Mouse (Mus musculus) lung, postnatal 0 days (tissue): ENCODE results near the gene Lhx4. TPM values are rescaled to one million over a fixed set of nuclear protein-coding genes. Genes with fewer than 3 reads are reported as not detected.

Source experiments
- ATAC-seq: fragments of 200-750 bp; cut with Nextera tagmentation; 2 replicates; pipeline ENCODE4 v1.8.0; 2017; ENCODE audit warnings: moderate library complexity
- DNase-seq: peaks from one replicate; pipeline ENCODE4 v3.0.0-alpha.2; 2016; ENCODE audit warnings: low spot score
- H3K27ac ChIP-seq: fragments of 300-500 bp; sonication (generic); 2 replicates; pipeline ENCODE4 v1.5.1; 2014; ENCODE audit warnings: antibody characterized with exemption, mild to moderate bottlenecking, low read length, mixed read lengths
- H3K27me3 ChIP-seq: fragments of 300-500 bp; sonication (generic); replicated peaks from 2 replicates; pipeline ENCODE4 v1.6.1; 2014; ENCODE audit warnings: low read length, mixed read lengths; ENCODE audit not compliant: insufficient read depth
- H3K36me3 ChIP-seq: fragments of 300-500 bp; sonication (generic); 2 replicates; pipeline ENCODE4 v1.6.1; 2014; ENCODE audit warnings: low read length, mixed read lengths; ENCODE audit not compliant: insufficient read depth
- H3K4me1 ChIP-seq: fragments of 300-500 bp; sonication (generic); 2 replicates; pipeline ENCODE4 v1.6.1; 2014; ENCODE audit warnings: antibody characterized with exemption, low read depth, low read length, mixed read lengths; ENCODE audit not compliant: insufficient read depth
- H3K4me2 ChIP-seq: fragments of 300-500 bp; sonication (generic); replicated peaks from 2 replicates; pipeline ENCODE4 v1.6.1; 2014; ENCODE audit warnings: low read depth, mild to moderate bottlenecking, low read length, moderate library complexity, mixed read lengths
- H3K4me3 ChIP-seq: fragments of 300-500 bp; sonication (generic); 2 replicates; pipeline ENCODE4 v1.5.1; 2014; ENCODE audit warnings: low read depth, low read length
- H3K9ac ChIP-seq: fragments of 300-500 bp; sonication (generic); replicated peaks from 2 replicates; pipeline ENCODE4 v1.6.1; 2014; ENCODE audit warnings: low read depth, mild to moderate bottlenecking
- H3K9me3 ChIP-seq: fragments of 300-500 bp; sonication (generic); 2 replicates; pipeline ENCODE4 v1.6.1; 2016; ENCODE audit warnings: low read length, mixed read lengths
- CTCF ChIP-seq: IDR thresholded peaks from 2 replicates; pipeline ENCODE4 v1.5.1; 2016; ENCODE audit warnings: antibody characterized with exemption, mild to moderate bottlenecking
- EP300 ChIP-seq: IDR thresholded peaks from 2 replicates; pipeline ENCODE4 v1.6.1; 2016; ENCODE audit warnings: antibody characterized with exemption, mild to moderate bottlenecking, control low read depth
- WGBS: fragments of 180-500 bp; shearing (Covaris S2); extraction: QIAGEN DNeasy Blood & Tissue Kit; methylation state at CpG from one replicate; pipeline ENCODE4 v1.1.7; 2014; 5-methylcytosine and 5-hydroxymethylcytosine counted together
- polyA plus RNA-seq: library from polyadenylated mRNA; unstranded; fragments of >200 nt; fragmentation: Nextera tagmentation; extraction: Ambion mirVana; gene quantifications from 2 replicates; pipeline ENCODE4 v1.2.1, GENCODE M21; 2015

The Lhx4 gene
- polyA plus RNA-seq, 1 experiment from 2014 or later = not detected

GRCm38 (mm10) chr1:155700886-155701285 is 50.6 kb downstream of the Lhx4 start:
- Histone ChIP-seq H3K9ac (no peak overlapping the region), H3K36me3 (no peaks in the 10 kb centered on the region), H3K4me3 (no peak overlapping the region), H3K4me2 (no peak overlapping the region), H3K27ac (no peak overlapping the region), H3K27me3 (no peaks in the 10 kb centered on the region), H3K9me3 (no peaks in the 10 kb centered on the region), H3K4me1 (no peaks in the 10 kb centered on the region)
- ATAC-seq (no peak), DNase-seq (no peak)
- no peak for TF ChIP-seq CTCF
- no peak for TF ChIP-seq EP300

DNA sequence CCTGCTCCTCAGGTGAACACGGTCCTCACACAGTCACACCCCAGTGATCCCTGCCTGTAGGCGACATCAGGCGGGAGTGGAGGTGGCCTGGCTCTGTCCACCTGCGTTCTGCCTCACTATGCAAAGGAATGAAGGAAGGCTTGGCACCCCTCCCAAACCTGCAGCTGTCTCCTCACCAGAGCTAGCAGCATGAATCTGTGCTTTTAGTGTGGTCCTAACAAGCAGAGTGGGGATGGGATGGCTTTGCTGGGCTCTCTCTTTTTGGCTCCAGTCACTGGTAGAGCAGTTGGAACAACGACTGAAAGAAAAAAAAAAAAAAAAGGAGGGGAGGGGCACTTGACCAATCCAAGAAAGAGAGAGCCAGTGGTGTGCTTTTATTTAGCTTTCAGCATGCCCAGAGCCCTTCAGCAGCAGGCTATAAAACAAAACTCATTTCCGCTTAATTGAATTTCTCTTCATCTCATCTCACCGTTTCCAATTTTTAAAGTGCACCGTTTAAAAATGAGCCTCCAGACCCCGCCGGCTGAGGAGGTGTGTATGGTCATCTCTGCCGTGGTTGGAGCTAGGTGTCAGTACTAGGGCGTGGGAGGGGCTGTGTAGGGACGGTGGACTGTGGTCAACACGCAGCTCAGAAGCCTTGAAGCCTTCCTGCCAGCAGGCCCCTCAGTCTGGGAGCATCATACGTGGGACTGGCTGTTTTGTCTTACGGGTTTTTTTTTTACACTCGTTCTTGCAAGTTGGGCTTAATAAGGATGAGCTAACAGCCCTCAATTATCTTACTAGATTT is 52.9 kb downstream of the Lhx4 start:
- no peaks in the 10 kb centered on the region for H3K4me1 ChIP-seq
- DNase-seq (no peak), ATAC-seq (no peak)
- H3K36me3 ChIP-seq = no peaks in the 10 kb centered on the region
- H3K27ac ChIP-seq = no peak overlapping the region
- no peak overlapping the region for H3K4me2 ChIP-seq
- no peak overlapping the region for H3K4me3 ChIP-seq
- 61% methylated on average over 16 of the region's 17 CpGs for WGBS
- no peak overlapping the region for H3K9ac ChIP-seq
- H3K9me3 ChIP-seq = no peaks in the 10 kb centered on the region
- no peaks in the 10 kb centered on the region for H3K27me3 ChIP-seq
- no peak for TF ChIP-seq CTCF
- no peak for TF ChIP-seq EP300

DNA sequence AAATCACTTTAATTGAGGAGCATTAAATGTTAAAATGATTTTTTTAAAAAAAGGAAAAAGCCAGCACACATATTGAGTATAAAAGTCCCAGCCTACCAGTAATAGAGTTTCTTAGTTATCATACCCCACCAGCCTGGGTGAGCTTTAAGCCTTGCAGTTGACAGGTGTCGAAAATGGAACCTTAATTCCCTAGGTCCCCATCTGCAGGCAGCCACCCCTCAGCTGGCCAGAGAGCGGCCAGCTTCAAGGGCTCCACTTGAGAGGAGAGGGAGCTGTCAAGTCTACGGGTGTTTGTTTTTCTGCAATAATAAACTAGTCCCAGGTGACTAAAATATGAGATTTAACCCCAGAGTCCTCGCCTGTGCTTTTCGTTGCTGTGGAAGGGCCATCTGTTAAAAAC is 58.0 kb downstream of the Lhx4 start:
- TF ChIP-seq EP300 (no peak), CTCF (no peak)
- Histone ChIP-seq H3K27ac (no peak overlapping the region; the same call in 1 of the 2 replicates), H3K4me2 (peak overlapping the region; percentile 25; the same call in 1 of the 2 replicates), H3K4me3 (no peak overlapping the region), H3K27me3 (no peaks in the 10 kb centered on the region), H3K36me3 (no peaks in the 10 kb centered on the region), H3K9me3 (no peaks in the 10 kb centered on the region), H3K4me1 (no peaks in the 10 kb centered on the region), H3K9ac (no peak overlapping the region)
- 38% methylated on average over 5 of the region's 5 CpGs for WGBS
- peak; percentile 62 for DNase-seq
- peak; percentile 78 for ATAC-seq

GRCm38 (mm10) chr1:155693026-155693425 is 58.5 kb downstream of the Lhx4 start:
- peak; percentile 22 for DNase-seq
- Histone ChIP-seq H3K27ac (no peak overlapping the region; the same call in 1 of the 2 replicates), H3K4me2 (peak overlapping the region; percentile 25; the same call in 1 of the 2 replicates), H3K27me3 (no peaks in the 10 kb centered on the region), H3K9me3 (no peaks in the 10 kb centered on the region), H3K4me1 (no peaks in the 10 kb centered on the region), H3K9ac (no peak overlapping the region), H3K36me3 (no peaks in the 10 kb centered on the region), H3K4me3 (no peak overlapping the region)
- ATAC-seq = peak; percentile 53
- WGBS = 31% methylated on average over 11 of the region's 11 CpGs
- no peak for TF ChIP-seq EP300
- TF ChIP-seq CTCF = no peak

- ATAC-seq (no peak), DNase-seq (peak; percentile 7)
- H3K4me3 ChIP-seq = no peak overlapping the region
- no peaks in the 10 kb centered on the region for H3K4me1 ChIP-seq
- H3K4me2 ChIP-seq = no peak overlapping the region
- H3K9me3 ChIP-seq = no peaks in the 10 kb centered on the region
- no peak overlapping the region for H3K9ac ChIP-seq
- no peaks in the 10 kb centered on the region for H3K27me3 ChIP-seq
- TF ChIP-seq EP300 (no peak), CTCF (no peak)
- no peaks in the 10 kb centered on the region for H3K36me3 ChIP-seq
- no peak overlapping the region for H3K27ac ChIP-seq
- WGBS = 84% methylated on average over 6 of the region's 6 CpGs
These were observed 59.3 kb downstream of the Lhx4 start for GRCm38 (mm10) chr1:155692230-155692629.

DNA sequence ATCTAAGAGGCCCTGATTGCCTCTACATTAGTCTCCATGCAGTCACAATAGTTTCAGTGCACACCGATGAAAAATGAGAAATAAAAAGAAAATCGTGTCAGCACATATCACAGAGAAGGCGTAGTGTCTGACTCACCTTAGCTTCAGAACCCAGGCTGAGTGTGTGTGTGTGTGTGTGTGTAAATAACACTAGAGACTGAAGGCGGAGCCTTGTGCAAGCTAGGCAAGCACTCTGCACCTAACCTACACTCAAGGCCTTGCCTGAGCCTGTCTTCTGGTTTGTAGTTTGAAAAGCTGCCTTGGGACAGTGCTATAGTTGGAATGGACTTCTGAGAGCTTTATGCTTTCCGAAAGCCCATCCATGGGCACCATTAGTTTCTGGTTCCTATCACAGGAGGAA is 61.9 kb downstream of the Lhx4 start:
- TF ChIP-seq EP300 (no peak), CTCF (no peak)
- H3K9ac ChIP-seq = no peak overlapping the region
- WGBS = 70% methylated on average over 5 of the region's 5 CpGs
- H3K4me2 ChIP-seq = no peak overlapping the region
- no peaks in the 10 kb centered on the region for H3K27me3 ChIP-seq
- no peak overlapping the region for H3K4me3 ChIP-seq
- ATAC-seq = peak; percentile 84
- no peaks in the 10 kb centered on the region for H3K36me3 ChIP-seq
- no peaks in the 10 kb centered on the region for H3K4me1 ChIP-seq
- no peaks in the 10 kb centered on the region for H3K9me3 ChIP-seq
- peak; percentile 61 for DNase-seq
- no peak overlapping the region for H3K27ac ChIP-seq
